Mouse (Mus musculus) liver, embryonic 14.5 days (tissue): ENCODE measurements at regions not wholly inside any gene's neighbourhood (a gene's known extent, or its start where the extent isn't known, plus 50 kb on each side); places are given as distances from the start of the nearest gene placed in this dataset.

Source experiments
- CTCF ChIP-seq: IDR thresholded peaks from 2 replicates; pipeline ENCODE4 v1.5.1; 2016; ENCODE audit warnings: antibody characterized with exemption, low read depth, control low read depth
- EP300 ChIP-seq: IDR thresholded peaks from 2 replicates; pipeline ENCODE4 v1.6.1; 2016; ENCODE audit warnings: antibody characterized with exemption, low read depth

DNA sequence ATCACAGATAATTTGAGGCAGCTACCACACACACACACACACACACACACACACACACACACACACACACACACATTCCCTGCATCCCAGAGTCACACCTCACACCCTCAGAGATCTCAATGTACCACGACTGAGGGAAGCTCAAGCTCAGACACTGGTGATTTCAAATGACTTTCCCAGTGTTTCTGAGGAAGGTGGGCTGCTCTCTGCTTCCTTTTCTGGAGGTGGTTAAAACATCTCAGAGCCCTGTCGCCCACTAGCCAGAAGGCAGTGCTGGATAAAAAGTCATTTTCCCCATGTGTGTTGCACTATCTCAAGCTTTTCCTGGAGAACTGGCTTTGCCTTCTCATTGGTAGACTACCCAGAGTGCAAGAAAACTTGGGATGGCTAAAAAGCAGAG lies 477.2 kb downstream of the Bmp2 start:
- no peak for TF ChIP-seq CTCF
- TF ChIP-seq EP300: no peak
